Mouse (Mus musculus): ENCODE data around the gene Ccs.
A peak's percentile ranks its signal among the peaks of the same experiment; 100 is the strongest.

GRCm38 (mm10) chr19:4811063-4811908, 27.8 kb downstream of the Ccs start, which contains the start of the genes Gm21992 and Rbm14:
- TF ChIP-seq POLR2A (IDR thresholded peaks at IDR 0.05; ENCODE audit: borderline replicate concordance, control insufficient read depth, low read depth, low read length) (peak; percentile 88), CTCF (IDR thresholded peaks at IDR 0.05; ENCODE audit: control insufficient read depth, insufficient read depth, low read length) (peak; percentile 20; the same call in 1 of the 2 replicates)

Data from bone marrow, adult 2 months (tissue).